Mouse (Mus musculus) limb, embryonic 13.5 days (tissue): ENCODE measurements at regions not wholly inside any gene's neighbourhood (a gene's known extent, or its start where the extent isn't known, plus 50 kb on each side); places are given as distances from the start of the nearest gene placed in this dataset.
A peak's percentile ranks its signal among the peaks of the same experiment; 100 is the strongest.

Experiments used
- ATAC-seq: fragments of 200-750 bp; cut with Nextera tagmentation; 2 replicates; pipeline ENCODE4 v1.8.0; 2017; ENCODE audit warnings: low read depth, moderate number of reproducible peaks, moderate TSS enrichment; ENCODE audit not compliant: low FRiP score
- H3K27ac ChIP-seq: fragments of 300-500 bp; sonication (generic); 2 replicates; pipeline ENCODE4 v1.5.1; 2015; ENCODE audit warnings: inconsistent platforms, mild to moderate bottlenecking, moderate library complexity
- H3K27me3 ChIP-seq: fragments of 300-500 bp; sonication (generic); 2 replicates; pipeline ENCODE4 v1.6.1; 2015; ENCODE audit warnings: mild to moderate bottlenecking, inconsistent platforms
- H3K36me3 ChIP-seq: fragments of 300-500 bp; sonication (generic); 2 replicates; pipeline ENCODE4 v1.6.1; 2015; ENCODE audit warnings: inconsistent platforms, mild to moderate bottlenecking, moderate library complexity
- H3K4me1 ChIP-seq: fragments of 300-500 bp; sonication (generic); 2 replicates; pipeline ENCODE4 v1.6.1; 2015; ENCODE audit warnings: inconsistent platforms
- H3K4me2 ChIP-seq: fragments of 300-500 bp; sonication (generic); replicated peaks from 2 replicates; pipeline ENCODE4 v1.6.1; 2015; ENCODE audit warnings: inconsistent platforms, mild to moderate bottlenecking, moderate library complexity
- H3K4me3 ChIP-seq: fragments of 300-500 bp; sonication (generic); 2 replicates; pipeline ENCODE4 v1.5.1; 2015; ENCODE audit warnings: moderate library complexity, mild to moderate bottlenecking, inconsistent platforms
- H3K9ac ChIP-seq: fragments of 300-500 bp; sonication (generic); 2 replicates; pipeline ENCODE4 v1.6.1; 2015; ENCODE audit warnings: mild to moderate bottlenecking, inconsistent platforms
- H3K9me3 ChIP-seq: fragments of 300-500 bp; sonication (generic); 2 replicates; pipeline ENCODE4 v1.6.1; 2016; ENCODE audit warnings: inconsistent platforms
- WGBS: fragments of 180-500 bp; shearing (Covaris S2); methylation state at CpG from one replicate; pipeline ENCODE4 v1.1.7; 2015; 5-methylcytosine and 5-hydroxymethylcytosine counted together

DNA sequence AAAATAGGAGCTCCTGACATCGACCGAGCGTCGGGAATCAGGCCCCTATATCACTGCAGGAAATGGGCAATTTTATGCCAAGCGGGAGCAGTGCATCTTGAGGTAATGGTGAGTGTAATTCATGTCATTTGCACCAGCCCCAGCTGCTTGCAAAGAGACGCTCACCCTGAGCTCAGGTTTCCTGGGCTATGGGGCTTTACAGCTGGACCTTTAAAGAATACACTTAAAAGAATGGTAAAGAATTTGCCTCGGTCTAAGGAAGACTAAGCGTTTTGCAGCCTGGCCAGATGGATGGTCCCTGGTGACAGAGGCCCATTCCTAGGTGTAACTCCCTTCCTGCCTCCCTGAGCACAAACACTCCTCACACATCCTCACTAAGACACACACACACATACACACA lies 194.2 kb downstream of the Ajap1 start:
- no peak overlapping the region for H3K27ac ChIP-seq
- no peaks in the 10 kb centered on the region for H3K36me3 ChIP-seq
- H3K9me3 ChIP-seq = peaks cover 6% of the 10 kb centered on the region
- ATAC-seq = no peak
- no peak overlapping the region for H3K4me2 ChIP-seq
- no peak overlapping the region for H3K4me3 ChIP-seq
- 0 out of 2 replicates have a peak overlapping the region, but pooled peaks have one; percentile 19 for H3K9ac ChIP-seq
- H3K4me1 ChIP-seq = 0 out of 2 replicates have a peak, but pooled peaks cover 14% of the 10 kb centered on the region
- no peaks in the 10 kb centered on the region for H3K27me3 ChIP-seq
- 18% methylated on average over 8 of the region's 8 CpGs for whole genome bisulfite sequencing

DNA sequence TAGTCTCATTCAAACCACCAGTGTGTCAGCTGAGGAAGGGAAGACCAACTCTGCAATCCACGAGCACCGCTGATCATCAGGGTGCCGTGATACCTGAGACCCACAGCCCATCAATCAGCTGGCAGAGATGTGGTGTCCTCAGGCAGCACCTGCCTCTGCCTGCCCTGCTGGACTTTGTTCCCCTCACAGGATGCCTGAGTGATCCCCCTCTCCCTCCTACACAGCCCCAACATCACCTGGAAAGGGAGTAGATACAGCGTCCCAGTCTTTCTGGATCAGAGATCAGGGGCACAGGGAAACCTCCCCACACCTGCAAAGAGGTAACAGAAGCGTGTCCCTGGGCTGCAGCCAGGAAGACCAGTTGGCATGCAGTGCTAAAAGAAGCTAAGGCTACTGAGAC lies 198.4 kb downstream of the Ajap1 start:
- WGBS = 74% methylated on average over 5 of the region's 5 CpGs
- Histone ChIP-seq H3K9ac (no peak overlapping the region), H3K4me1 (0 out of 2 replicates have a peak, but pooled peaks cover 11% of the 10 kb centered on the region), H3K9me3 (peaks cover 13% of the 10 kb centered on the region), H3K36me3 (no peaks in the 10 kb centered on the region), H3K27ac (no peak overlapping the region), H3K27me3 (no peaks in the 10 kb centered on the region), H3K4me3 (no peak overlapping the region), H3K4me2 (no peak overlapping the region)
- no peak for ATAC-seq

DNA sequence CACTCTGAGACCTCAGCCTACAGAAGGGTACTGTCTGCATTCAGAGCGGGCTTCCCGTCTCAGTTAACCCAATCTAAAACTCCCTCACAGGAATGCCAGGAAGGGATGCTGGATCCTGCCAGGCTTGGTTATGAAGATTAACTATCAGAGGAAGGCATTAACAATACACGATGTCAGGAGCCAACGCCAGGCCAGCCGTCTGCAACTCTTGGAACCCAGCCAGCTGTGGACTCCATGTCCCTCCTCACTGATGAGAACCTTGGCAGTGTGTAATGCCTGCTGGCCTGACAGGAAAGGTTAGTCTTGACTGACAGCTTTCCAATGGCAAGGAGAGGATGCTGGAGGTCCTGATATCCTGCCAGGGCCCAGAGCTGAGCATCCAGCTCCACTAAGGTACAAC lies 206.0 kb downstream of the Ajap1 start:
- H3K27me3 ChIP-seq = no peaks in the 10 kb centered on the region
- ATAC-seq = no peak
- WGBS = 58% methylated on average over 5 of the region's 5 CpGs
- no peak overlapping the region for H3K9ac ChIP-seq
- H3K27ac ChIP-seq = no peak overlapping the region
- no peak overlapping the region for H3K4me2 ChIP-seq
- H3K9me3 ChIP-seq = no peaks in the 10 kb centered on the region
- no peak overlapping the region for H3K4me3 ChIP-seq
- H3K36me3 ChIP-seq = no peaks in the 10 kb centered on the region
- H3K4me1 ChIP-seq = no peaks in the 10 kb centered on the region

DNA sequence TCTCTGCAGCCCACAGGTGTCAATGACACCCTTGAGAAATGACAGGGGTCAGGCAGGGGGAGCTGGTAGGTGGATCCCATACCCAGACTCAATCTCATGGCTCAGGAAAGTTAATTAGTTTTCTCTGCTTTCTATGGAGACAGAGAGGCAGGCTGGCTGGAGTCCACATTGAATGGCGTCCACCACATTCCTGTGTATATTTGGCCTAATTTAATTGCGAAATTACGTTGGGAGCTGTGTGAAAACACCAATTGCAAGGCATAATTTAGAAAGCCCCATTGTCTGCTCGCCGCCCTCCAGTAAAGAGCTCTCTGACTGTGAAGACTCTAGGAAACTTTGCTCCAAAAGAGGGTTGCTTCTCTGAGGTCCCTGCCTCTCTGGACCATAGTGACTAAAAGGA lies 211.2 kb downstream of the Ajap1 start:
- H3K9me3 ChIP-seq = no peaks in the 10 kb centered on the region
- WGBS = 50% methylated on average over 5 of the region's 5 CpGs
- no peak for ATAC-seq

DNA sequence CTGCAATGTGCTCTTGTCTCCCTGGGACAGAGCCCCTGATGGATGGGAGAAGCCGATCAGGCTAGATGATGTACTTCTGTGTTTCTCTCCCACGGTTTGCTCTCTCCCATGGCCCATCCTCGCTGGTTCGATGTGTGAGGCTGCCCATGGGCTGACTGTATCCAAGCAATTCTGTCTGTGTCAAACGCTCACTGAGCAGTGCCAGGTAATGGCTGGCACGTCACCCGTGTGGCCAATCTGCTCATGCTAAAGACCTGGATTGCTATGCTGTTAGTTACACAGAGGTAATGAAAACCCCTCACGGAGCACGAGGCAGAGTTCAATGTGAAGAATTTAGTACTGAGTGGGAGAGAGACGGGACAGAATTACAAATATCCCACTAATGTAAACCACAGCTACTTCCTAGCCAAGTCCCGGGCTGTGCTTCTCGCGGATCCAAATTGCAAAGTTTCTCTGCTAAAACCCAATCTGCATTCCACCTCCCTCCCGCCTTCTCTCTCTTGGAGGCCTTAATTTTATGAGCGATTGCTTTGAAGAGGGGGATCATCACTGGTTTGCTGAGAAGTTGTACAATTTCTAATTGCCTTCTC lies 219.3 kb downstream of the Ajap1 start:
- WGBS = 61% methylated on average over 15 of the region's 15 CpGs
- Histone ChIP-seq H3K27me3 (no peaks in the 10 kb centered on the region), H3K36me3 (no peaks in the 10 kb centered on the region), H3K27ac (no peak overlapping the region), H3K9ac (no peak overlapping the region), H3K9me3 (peaks cover 10% of the 10 kb centered on the region), H3K4me1 (0 out of 2 replicates have a peak, but pooled peaks cover 3% of the 10 kb centered on the region), H3K4me2 (no peak overlapping the region), H3K4me3 (no peak overlapping the region)
- no peak for ATAC-seq

More for the DNA sequence above, 211.2 kb downstream of the Ajap1 start:
- no peak overlapping the region for H3K9ac ChIP-seq
- H3K36me3 ChIP-seq = no peaks in the 10 kb centered on the region
- peaks cover 10% of the 10 kb centered on the region; the same call in 1 of the 2 replicates for H3K27me3 ChIP-seq
- H3K4me2 ChIP-seq = no peak overlapping the region
- no peak overlapping the region for H3K4me3 ChIP-seq
- peaks cover 4% of the 10 kb centered on the region; the same call in 1 of the 2 replicates for H3K4me1 ChIP-seq
- H3K27ac ChIP-seq = no peak overlapping the region

DNA sequence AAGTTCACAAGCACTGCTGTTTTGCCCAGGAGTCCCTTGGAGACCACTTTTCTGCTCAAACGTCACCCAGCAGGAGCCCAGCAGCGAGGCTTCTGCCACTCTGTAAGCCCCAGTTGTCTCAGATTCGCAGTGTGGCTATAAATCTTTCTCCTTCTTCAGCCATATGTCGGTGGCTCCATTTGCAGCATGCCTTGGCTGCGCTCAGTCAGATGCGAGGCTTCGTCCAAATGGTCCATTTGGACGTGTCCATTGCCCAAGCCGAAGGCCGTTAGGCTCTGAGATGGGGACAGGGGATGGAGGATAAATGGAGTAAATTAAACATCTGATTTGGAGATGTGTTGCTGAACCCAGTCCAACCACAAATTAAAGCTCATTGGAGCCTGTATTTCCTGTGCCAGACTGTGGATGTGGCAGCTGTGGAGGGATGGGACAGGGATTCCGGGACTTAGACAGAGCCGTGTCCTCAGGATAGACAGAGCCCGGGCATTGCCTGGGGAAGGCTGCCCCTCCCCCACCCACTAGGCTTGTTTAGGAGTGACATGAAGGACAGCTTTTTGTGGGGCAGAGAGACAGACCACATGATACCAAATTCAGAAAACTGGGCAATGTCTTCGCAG lies 221.6 kb downstream of the Ajap1 start:
- H3K27me3 ChIP-seq = no peaks in the 10 kb centered on the region
- H3K9ac ChIP-seq = no peak overlapping the region
- no peak for ATAC-seq
- 0 out of 2 replicates have a peak, but pooled peaks cover 3% of the 10 kb centered on the region for H3K4me1 ChIP-seq
- no peak overlapping the region for H3K4me3 ChIP-seq
- H3K27ac ChIP-seq = no peak overlapping the region
- H3K9me3 ChIP-seq = peaks cover 10% of the 10 kb centered on the region
- 61% methylated on average over 14 of the region's 14 CpGs for WGBS
- no peak overlapping the region for H3K4me2 ChIP-seq
- no peaks in the 10 kb centered on the region for H3K36me3 ChIP-seq

DNA sequence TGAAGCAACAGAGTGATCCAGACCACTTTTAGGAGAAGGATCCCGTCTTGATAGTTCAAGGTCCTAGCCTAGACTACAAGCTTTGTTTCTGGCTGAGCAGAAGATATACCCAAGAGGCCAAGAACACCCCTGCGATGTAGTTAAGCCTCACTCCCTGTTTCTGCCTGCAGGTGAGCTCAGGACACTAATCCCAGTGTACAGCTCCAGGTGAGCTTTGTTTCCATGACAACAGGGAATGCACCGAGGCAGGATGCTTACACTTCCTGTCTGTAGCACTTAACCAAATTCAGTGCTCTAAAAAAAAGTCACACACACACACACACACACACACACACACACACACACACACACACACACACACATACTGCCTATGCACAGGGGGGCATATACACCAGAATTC lies 230.7 kb downstream of the Ajap1 start:
- Histone ChIP-seq H3K4me2 (no peak overlapping the region), H3K9ac (no peak overlapping the region), H3K4me1 (no peaks in the 10 kb centered on the region), H3K36me3 (no peaks in the 10 kb centered on the region), H3K9me3 (no peaks in the 10 kb centered on the region), H3K4me3 (no peak overlapping the region), H3K27me3 (0 out of 2 replicates have a peak, but pooled peaks cover 2% of the 10 kb centered on the region), H3K27ac (no peak overlapping the region)
- ATAC-seq = no peak
- WGBS = 55% methylated on average over 3 of the region's 3 CpGs

DNA sequence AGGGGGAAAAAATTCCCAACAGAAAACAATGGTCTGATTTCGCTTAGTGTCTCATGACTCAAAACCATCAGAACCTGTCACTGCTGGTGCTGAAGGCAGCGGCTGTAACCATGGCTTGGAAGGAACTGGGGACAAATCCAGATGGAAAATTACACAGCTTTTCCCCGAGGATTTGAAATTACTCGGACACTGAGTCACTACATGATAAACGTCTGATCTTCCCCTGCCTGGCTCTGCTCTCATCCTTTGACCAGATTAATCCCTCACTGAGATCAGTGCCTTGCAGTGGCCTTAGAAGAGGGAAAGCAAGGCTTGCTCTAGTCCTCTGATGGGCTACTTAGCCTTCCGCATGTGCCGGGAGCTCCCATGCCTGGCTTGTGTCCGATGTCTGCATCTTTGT lies 231.3 kb downstream of the Ajap1 start:
- Histone ChIP-seq H3K9ac (no peak overlapping the region), H3K4me2 (no peak overlapping the region)
- 66% methylated on average over 8 of the region's 8 CpGs for WGBS

DNA sequence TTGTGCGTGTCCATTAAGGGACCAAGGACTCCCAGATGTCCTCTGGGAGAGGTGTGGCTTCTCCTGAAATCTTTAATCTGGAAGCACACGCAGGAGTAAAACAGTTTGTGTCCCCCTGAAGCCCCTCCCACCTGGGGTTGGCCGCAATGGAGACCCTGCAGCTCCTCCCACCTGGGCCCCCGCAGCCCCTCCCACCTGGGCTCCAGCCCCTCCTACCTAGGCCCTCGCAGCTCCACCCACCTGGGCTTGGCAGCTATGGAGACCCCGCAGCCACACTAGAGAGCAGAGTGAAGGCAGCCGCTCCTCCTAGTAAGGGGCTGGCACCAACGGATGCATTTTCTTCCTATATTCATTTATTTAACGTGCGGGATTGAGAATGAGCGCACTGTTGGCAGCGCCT lies 245.9 kb downstream of the Ajap1 start:
- peaks cover 4% of the 10 kb centered on the region for H3K9me3 ChIP-seq
- no peak overlapping the region for H3K4me3 ChIP-seq
- 0 out of 2 replicates have a peak, but pooled peaks cover 5% of the 10 kb centered on the region for H3K27me3 ChIP-seq
- H3K4me2 ChIP-seq = peak overlapping the region; percentile 41; the same call in 1 of the 2 replicates
- H3K27ac ChIP-seq = no peak overlapping the region
- no peak for ATAC-seq
- H3K9ac ChIP-seq = no peak overlapping the region
- WGBS = 8% methylated on average over 12 of the region's 12 CpGs
- H3K36me3 ChIP-seq = no peaks in the 10 kb centered on the region
- H3K4me1 ChIP-seq = peaks cover 16% of the 10 kb centered on the region

More for the DNA sequence above, 231.3 kb downstream of the Ajap1 start:
- no peak overlapping the region for H3K4me3 ChIP-seq
- no peaks in the 10 kb centered on the region for H3K36me3 ChIP-seq
- ATAC-seq = no peak
- no peaks in the 10 kb centered on the region for H3K9me3 ChIP-seq
- no peaks in the 10 kb centered on the region for H3K4me1 ChIP-seq
- H3K27ac ChIP-seq = no peak overlapping the region
- H3K27me3 ChIP-seq = 0 out of 2 replicates have a peak, but pooled peaks cover 2% of the 10 kb centered on the region

DNA sequence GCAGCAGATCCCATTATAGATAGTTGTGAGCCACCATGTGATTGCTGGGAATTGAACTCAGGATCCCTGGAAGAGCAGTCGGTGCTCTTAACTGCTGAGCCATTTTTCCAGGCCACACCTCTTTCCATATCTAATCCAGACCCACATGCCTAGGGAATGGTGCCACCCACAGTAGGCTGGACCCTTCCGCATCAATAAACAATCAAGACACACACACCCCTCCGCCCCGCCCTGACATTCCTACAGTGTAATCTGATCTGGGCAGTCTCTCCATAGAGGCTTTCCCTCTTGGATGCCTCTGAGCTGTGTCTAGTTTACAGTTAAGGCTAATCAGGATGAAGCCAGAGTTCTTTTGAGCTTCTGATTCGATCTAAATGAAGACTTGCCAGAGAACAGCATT lies 248.8 kb downstream of the Ajap1 start:
- peaks cover 40% of the 10 kb centered on the region for H3K4me1 ChIP-seq
- ATAC-seq = no peak

DNA sequence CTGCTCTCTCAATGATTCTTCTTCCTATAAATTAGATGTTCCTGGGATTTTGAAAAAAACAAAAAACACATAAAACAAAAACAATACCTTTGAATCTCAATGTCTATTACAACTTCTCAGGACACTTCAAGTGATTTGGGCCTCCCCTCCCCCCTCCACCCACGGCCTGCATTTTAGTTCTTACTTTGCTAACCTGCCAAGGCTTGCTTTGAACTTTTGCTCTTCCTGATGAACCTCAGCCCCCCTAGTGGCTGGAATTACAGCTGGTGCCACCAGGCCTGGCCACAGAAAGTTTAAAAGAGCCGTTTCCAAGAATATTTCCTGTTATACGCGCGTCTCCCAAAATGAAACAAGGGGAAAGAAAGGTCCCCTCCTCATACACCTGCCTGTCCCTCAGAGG lies 253.4 kb downstream of the Ajap1 start:
- 33% methylated on average over 5 of the region's 5 CpGs for WGBS
- ATAC-seq = no peak
- Histone ChIP-seq H3K27me3 (peaks cover 3% of the 10 kb centered on the region; the same call in 1 of the 2 replicates), H3K36me3 (no peaks in the 10 kb centered on the region), H3K27ac (no peak overlapping the region), H3K4me3 (no peak overlapping the region), H3K9me3 (peaks cover 4% of the 10 kb centered on the region), H3K4me1 (peaks cover 46% of the 10 kb centered on the region), H3K4me2 (no peak overlapping the region), H3K9ac (no peak overlapping the region)

More for the DNA sequence above, 248.8 kb downstream of the Ajap1 start:
- Histone ChIP-seq H3K9me3 (peaks cover 4% of the 10 kb centered on the region), H3K4me3 (no peak overlapping the region), H3K27me3 (peaks cover 8% of the 10 kb centered on the region; the same call in 1 of the 2 replicates), H3K4me2 (no peak overlapping the region), H3K27ac (no peak overlapping the region), H3K36me3 (no peaks in the 10 kb centered on the region), H3K9ac (no peak overlapping the region)
- WGBS = 68% methylated on average over 5 of the region's 5 CpGs

DNA sequence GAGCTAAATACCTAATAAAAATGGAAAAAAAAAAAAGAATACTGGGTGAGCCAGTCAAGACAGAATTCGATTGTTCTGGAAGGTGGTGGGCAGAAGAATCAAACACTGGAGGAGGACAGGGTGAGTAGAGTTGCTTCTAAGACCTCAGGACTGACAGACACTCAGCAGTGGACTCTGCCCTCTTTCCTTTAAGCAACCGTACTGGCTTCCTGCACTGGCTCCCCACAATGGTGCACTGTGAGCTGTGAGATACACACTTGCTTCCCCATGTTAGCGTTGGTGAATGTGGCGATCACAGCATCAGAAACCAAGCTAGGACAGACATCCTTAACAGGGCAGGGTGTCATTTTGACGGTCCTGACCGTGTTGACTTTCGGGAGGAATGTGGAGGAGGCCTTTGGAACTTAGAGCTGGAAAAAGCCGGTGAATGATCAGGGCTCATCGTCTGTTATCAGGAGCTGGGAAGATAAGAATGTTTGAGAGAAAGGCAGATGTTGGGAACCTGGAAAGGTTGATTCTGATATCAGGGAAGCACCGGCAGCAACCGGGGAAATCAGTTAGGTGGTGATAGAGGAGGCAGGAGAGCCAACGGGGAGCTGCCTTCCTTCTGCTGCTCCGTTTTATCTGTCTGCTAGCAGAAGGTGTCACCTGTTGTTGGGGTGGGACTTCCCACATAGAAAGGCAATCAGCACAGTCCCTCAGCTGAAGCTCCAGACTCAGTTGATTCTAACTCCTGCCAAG lies 254.8 kb downstream of the Ajap1 start:
- H3K4me1 ChIP-seq = peaks cover 51% of the 10 kb centered on the region
- no peak overlapping the region for H3K4me3 ChIP-seq
- no peak overlapping the region for H3K4me2 ChIP-seq
- WGBS = 80% methylated on average over 13 of the region's 13 CpGs
- no peak overlapping the region for H3K9ac ChIP-seq
- no peak for ATAC-seq
- H3K36me3 ChIP-seq = no peaks in the 10 kb centered on the region
- peaks cover 3% of the 10 kb centered on the region; the same call in 1 of the 2 replicates for H3K27me3 ChIP-seq
- no peak overlapping the region for H3K27ac ChIP-seq
- H3K9me3 ChIP-seq = no peaks in the 10 kb centered on the region; the same call in 1 of the 2 replicates
